Mouse (Mus musculus) heart, embryonic 10.5 days (tissue): ENCODE results near the gene Phkg1. TPM values are rescaled to one million over a fixed set of nuclear protein-coding genes. Genes with fewer than 3 reads are reported as not detected.

ENCODE experiments used
- DNase-seq: peaks from one replicate; pipeline ENCODE4 v3.0.0-alpha.2; 2017; ENCODE audit warnings: low spot score
- H3K27ac ChIP-seq: fragments of 300-500 bp; sonication (generic); 2 replicates; pipeline ENCODE4 v1.5.1; 2016; ENCODE audit warnings: mild to moderate bottlenecking
- H3K27me3 ChIP-seq: fragments of 300-500 bp; sonication (generic); 2 replicates; pipeline ENCODE4 v1.6.1; 2016; ENCODE audit warnings: mild to moderate bottlenecking; ENCODE audit not compliant: poor library complexity, insufficient read depth, severe bottlenecking
- H3K36me3 ChIP-seq: fragments of 300-500 bp; sonication (generic); 2 replicates; pipeline ENCODE4 v1.6.1; 2016; ENCODE audit warnings: mild to moderate bottlenecking, moderate library complexity
- H3K4me1 ChIP-seq: fragments of 300-500 bp; sonication (generic); 2 replicates; pipeline ENCODE4 v1.6.1; 2016; ENCODE audit warnings: mild to moderate bottlenecking
- H3K4me3 ChIP-seq: fragments of 300-500 bp; sonication (generic); 2 replicates; pipeline ENCODE4 v1.5.1; 2016; ENCODE audit warnings: mild to moderate bottlenecking, moderate library complexity
- H3K9me3 ChIP-seq: fragments of 300-500 bp; sonication (generic); 2 replicates; pipeline ENCODE4 v1.6.1; 2016; ENCODE audit warnings: mild to moderate bottlenecking, moderate library complexity
- WGBS: fragments of 180-500 bp; shearing (Covaris S2); methylation state at CpG from one replicate; pipeline ENCODE4 v1.1.7; 2016; 5-methylcytosine and 5-hydroxymethylcytosine counted together
- polyA plus RNA-seq: library from polyadenylated mRNA; unstranded; fragments of >200 nt; fragmentation: Nextera tagmentation; extraction: Ambion mirVana; gene quantifications from 2 replicates; pipeline ENCODE4 v1.2.1, GENCODE M21; 2016

Phkg1 gene
- polyA plus RNA-seq, 1 experiment from 2014 or later: 0.53 TPM

- H3K9me3 ChIP-seq: no peaks in the 10 kb centered on the region
- DNase-seq: no peak
- no peaks in the 10 kb centered on the region for H3K27me3 ChIP-seq
- H3K4me3 ChIP-seq: no peak overlapping the region
- 86% methylated on average over 5 of the region's 5 CpGs for WGBS
- H3K4me1 ChIP-seq: no peaks in the 10 kb centered on the region
- H3K36me3 ChIP-seq: peaks cover 72% of the 10 kb centered on the region
- no peak overlapping the region for H3K27ac ChIP-seq
Measured at GRCm38 (mm10) chr5:129856414-129856813, 41.9 kb downstream of the Phkg1 start.

- peaks cover 67% of the 10 kb centered on the region for H3K36me3 ChIP-seq
- no peaks in the 10 kb centered on the region for H3K27me3 ChIP-seq
- H3K27ac ChIP-seq: no peak overlapping the region
- no peaks in the 10 kb centered on the region for H3K9me3 ChIP-seq
- WGBS: 36% methylated on average over 5 of the region's 5 CpGs
- DNase-seq: no peak
- H3K4me1 ChIP-seq: no peaks in the 10 kb centered on the region
- no peak overlapping the region for H3K4me3 ChIP-seq
Measured at GRCm38 (mm10) chr5:129855163-129855562, 43.2 kb downstream of the Phkg1 start.

GRCm38 (mm10) chr5:129847558-129847820, 50.9 kb downstream of the Phkg1 start:
- WGBS: 60% methylated on average over 8 of the region's 8 CpGs
- Histone ChIP-seq H3K36me3 (peaks cover 40% of the 10 kb centered on the region), H3K4me3 (peak overlapping the region; percentile 73), H3K27me3 (no peaks in the 10 kb centered on the region), H3K4me1 (peaks cover 7% of the 10 kb centered on the region; the same call in 1 of the 2 replicates), H3K9me3 (no peaks in the 10 kb centered on the region), H3K27ac (peak overlapping the region; percentile 89)
- no peak for DNase-seq

- Histone ChIP-seq H3K9me3 (no peaks in the 10 kb centered on the region), H3K27ac (peak within 1 kb of the TSS; percentile 89), H3K4me1 (peaks cover 7% of the 10 kb centered on the region; the same call in 1 of the 2 replicates), H3K4me3 (peak within 1 kb of the TSS; percentile 73), H3K36me3 (peaks cover 40% of the 10 kb centered on the region), H3K27me3 (no peaks in the 10 kb centered on the region)
- DNase-seq: peak; percentile 98
- WGBS: 12% methylated on average over 22 of the region's 22 CpGs
Measured at GRCm38 (mm10) chr5:129846752-129847557, 51.4 kb downstream of the Phkg1 start, which contains the start of gene Sumf2. Gene Sumf2 (plus strand): TSS chr5:129846986.

- Histone ChIP-seq H3K36me3 (peaks cover 32% of the 10 kb centered on the region), H3K27ac (no peak overlapping the region), H3K4me1 (peaks cover 7% of the 10 kb centered on the region; the same call in 1 of the 2 replicates), H3K9me3 (no peaks in the 10 kb centered on the region), H3K4me3 (no peak overlapping the region), H3K27me3 (no peaks in the 10 kb centered on the region)
- 96% methylated on average over 5 of the region's 5 CpGs for WGBS
- DNase-seq: no peak
Measured at GRCm38 (mm10) chr5:129844848-129845247, 53.5 kb downstream of the Phkg1 start.

Other genes starting within 250 kb of the Phkg1 start
- 5.0 and 5.2 TPM in 2 replicates for gene Zfp11, start 228.4 kb downstream of the Phkg1 start, polyA plus RNA-seq
- gene Sept14, start 190.0 kb downstream of the Phkg1 start, polyA plus RNA-seq: not detected in 2 replicates
- 162 and 176 TPM in 2 replicates for gene Mrps17, start 183.1 kb downstream of the Phkg1 start, polyA plus RNA-seq
- gene Nipsnap2, start 173.5 kb downstream of the Phkg1 start, polyA plus RNA-seq: 140 and 220 TPM in 2 replicates
- 36.3 and 55.4 TPM in 2 replicates for gene Psph, start 111.1 kb downstream of the Phkg1 start, polyA plus RNA-seq
- gene Sumf2, start 51.6 kb downstream of the Phkg1 start, polyA plus RNA-seq: 38.9 and 47.7 TPM in 2 replicates
- 962 and 1,044 TPM in 2 replicates for gene Chchd2, start 11.1 kb downstream of the Phkg1 start, polyA plus RNA-seq
- gene Zbed5, start 2.8 kb downstream of the Phkg1 start, polyA plus RNA-seq: 4.2 and 5.4 TPM in 2 replicates
- gene Nupr1l, start 10.0 kb upstream of the Phkg1 start, polyA plus RNA-seq: 1.8 and 2.4 TPM in 2 replicates
- 18.3 and 25.8 TPM in 2 replicates for gene Vkorc1l1, start 43.4 kb upstream of the Phkg1 start, polyA plus RNA-seq
- gene Gusb, start 104.5 kb upstream of the Phkg1 start, polyA plus RNA-seq: 47.3 and 56.8 TPM in 2 replicates
- 25.1 and 35.9 TPM in 2 replicates for gene Asl, start 130.7 kb upstream of the Phkg1 start, polyA plus RNA-seq
- 33.1 and 39.9 TPM in 2 replicates for gene Crcp, start 130.7 kb upstream of the Phkg1 start, polyA plus RNA-seq
- gene Tpst1, start 174.8 kb upstream of the Phkg1 start, polyA plus RNA-seq: 27.2 and 44.6 TPM in 2 replicates
- 4.4 and 4.8 TPM in 2 replicates for gene Kctd7, start 246.3 kb upstream of the Phkg1 start, polyA plus RNA-seq